Mouse (Mus musculus) urinary bladder, postnatal 4 days (tissue): ENCODE measurements around the gene Phlpp1.

Experiments used
- DNase-seq, 2 experiments: peaks; one replicate each; pipeline ENCODE4 v3.0.0; 2021 to 2022; ENCODE audit warnings: low spot score in 2 of 2

The Phlpp1 gene

GRCm38 (mm10) chr1:106194263-106194662 lies 22.7 kb downstream of the Phlpp1 start:
- no peak for DNase-seq

- DNase-seq, result no peak
Observed at GRCm38 (mm10) chr1:106197991-106198390, 26.4 kb downstream of the Phlpp1 start.

GRCm38 (mm10) chr1:106199109-106199508 lies 27.6 kb downstream of the Phlpp1 start:
- no peak for DNase-seq

- DNase-seq, result peak in 1 of 2 experiments; percentile 28
Observed at GRCm38 (mm10) chr1:106199686-106200085, 28.1 kb downstream of the Phlpp1 start.

GRCm38 (mm10) chr1:106201025-106201424 lies 29.5 kb downstream of the Phlpp1 start:
- DNase-seq, result no peak

GRCm38 (mm10) chr1:106201929-106202328 lies 30.4 kb downstream of the Phlpp1 start:
- DNase-seq, result no peak

- DNase-seq, result no peak
Observed at GRCm38 (mm10) chr1:106203942-106204341, 32.4 kb downstream of the Phlpp1 start.

- DNase-seq, result peak in 1 of 2 experiments; percentile 21
Observed at GRCm38 (mm10) chr1:106204350-106204749, 32.8 kb downstream of the Phlpp1 start.

GRCm38 (mm10) chr1:106208581-106208980 lies 37.0 kb downstream of the Phlpp1 start:
- no peak for DNase-seq

- no peak for DNase-seq
Observed at GRCm38 (mm10) chr1:106210461-106210860, 38.9 kb downstream of the Phlpp1 start.

GRCm38 (mm10) chr1:106211146-106211545 lies 39.6 kb downstream of the Phlpp1 start:
- no peak for DNase-seq

GRCm38 (mm10) chr1:106220431-106220830 lies 48.9 kb downstream of the Phlpp1 start:
- DNase-seq, result no peak

- no peak for DNase-seq
Observed at GRCm38 (mm10) chr1:106221371-106221770, 49.8 kb downstream of the Phlpp1 start.

GRCm38 (mm10) chr1:106221964-106222363 lies 50.4 kb downstream of the Phlpp1 start:
- no peak for DNase-seq

- DNase-seq, result no peak
Observed at GRCm38 (mm10) chr1:106226613-106227012, 55.1 kb downstream of the Phlpp1 start.

- DNase-seq, result no peak
Observed at GRCm38 (mm10) chr1:106230313-106230712, 58.8 kb downstream of the Phlpp1 start.

- no peak for DNase-seq
Observed at GRCm38 (mm10) chr1:106231345-106231744, 59.8 kb downstream of the Phlpp1 start.

- no peak for DNase-seq
Observed at GRCm38 (mm10) chr1:106231805-106232459, 60.4 kb downstream of the Phlpp1 start.

- DNase-seq, result no peak
Observed at GRCm38 (mm10) chr1:106232460-106232850, 60.9 kb downstream of the Phlpp1 start.

GRCm38 (mm10) chr1:106236986-106237385 lies 65.4 kb downstream of the Phlpp1 start:
- DNase-seq, result no peak

- DNase-seq, result no peak
Observed at GRCm38 (mm10) chr1:106240116-106240685, 68.6 kb downstream of the Phlpp1 start.

- DNase-seq, result no peak
Observed at GRCm38 (mm10) chr1:106241059-106241458, 69.5 kb downstream of the Phlpp1 start.

GRCm38 (mm10) chr1:106242129-106242528 lies 70.6 kb downstream of the Phlpp1 start:
- no peak for DNase-seq

GRCm38 (mm10) chr1:106243371-106243770 lies 71.8 kb downstream of the Phlpp1 start:
- DNase-seq, result no peak
